Mouse (Mus musculus): ENCODE data around the gene Orc1.

The Orc1 gene

DNA sequence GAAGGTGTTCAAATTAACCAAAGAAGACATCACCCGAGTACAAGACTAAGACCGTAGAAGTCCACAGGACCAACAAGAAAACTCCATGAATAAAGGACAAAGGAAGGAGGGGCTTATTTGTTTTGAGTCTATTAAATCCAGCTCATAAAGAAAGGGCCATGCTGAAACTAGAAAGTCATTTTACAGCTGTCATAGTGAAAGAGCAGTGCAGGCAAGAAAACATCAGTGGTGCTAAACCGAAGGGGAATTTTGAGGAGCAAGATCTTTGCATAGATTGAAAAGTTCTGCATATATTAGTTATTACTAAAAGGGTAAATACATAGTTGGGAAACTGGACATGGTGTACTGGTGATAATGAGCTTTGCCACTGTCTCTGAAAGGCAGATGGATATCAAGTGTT lies 58.5 kb downstream of the Orc1 start:
- DNase-seq, result no peak

GRCm38 (mm10) chr4:108638752-108639151 lies 59.5 kb downstream of the Orc1 start:
- no peak for DNase-seq

DNA sequence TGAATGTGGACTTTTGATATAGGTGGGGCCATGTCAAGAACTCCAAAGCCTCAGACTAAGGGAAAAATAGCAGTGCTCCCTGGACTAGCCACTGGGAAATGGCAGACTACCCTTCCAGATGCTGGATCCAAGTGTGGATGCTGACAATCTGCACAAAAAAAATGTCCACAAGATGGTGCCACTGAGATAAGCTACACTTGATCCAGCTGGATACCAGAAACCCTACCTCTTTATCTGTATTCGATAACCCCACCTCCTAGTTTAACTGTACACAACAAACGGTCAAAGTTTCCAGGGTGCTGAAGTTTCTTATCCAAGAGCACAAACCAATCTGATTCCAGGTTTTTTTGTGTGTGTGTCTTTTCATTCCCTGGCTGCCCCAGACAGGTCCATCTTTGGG lies 85.2 kb downstream of the Orc1 start:
- DNase-seq, result peak; percentile 19 to 38
